Mouse (Mus musculus) urinary bladder, postnatal 25 days (tissue): Measurements from ENCODE around the gene Tpm4.

Source experiments
- DNase-seq: peaks from one replicate; pipeline ENCODE4 v3.0.0; 2022; ENCODE audit warnings: low spot score

Tpm4 gene

DNA sequence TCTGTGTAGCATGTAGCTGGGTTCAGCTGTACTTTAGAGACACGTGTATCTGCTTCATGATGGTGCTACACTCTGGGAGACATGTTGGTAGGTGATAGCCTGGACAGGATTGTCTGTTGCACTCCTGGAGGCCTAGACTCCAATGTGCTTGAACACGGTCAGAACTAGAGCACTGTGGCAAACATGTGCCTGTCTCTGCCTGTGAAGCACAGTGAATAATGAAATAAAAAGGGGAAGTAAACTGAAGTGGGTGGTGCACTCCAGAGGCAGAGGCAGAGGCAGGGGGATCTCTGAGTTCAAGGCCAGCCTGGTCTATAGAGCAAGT, 55.4 kb downstream of the Tpm4 start:
- DNase-seq: no peak

DNA sequence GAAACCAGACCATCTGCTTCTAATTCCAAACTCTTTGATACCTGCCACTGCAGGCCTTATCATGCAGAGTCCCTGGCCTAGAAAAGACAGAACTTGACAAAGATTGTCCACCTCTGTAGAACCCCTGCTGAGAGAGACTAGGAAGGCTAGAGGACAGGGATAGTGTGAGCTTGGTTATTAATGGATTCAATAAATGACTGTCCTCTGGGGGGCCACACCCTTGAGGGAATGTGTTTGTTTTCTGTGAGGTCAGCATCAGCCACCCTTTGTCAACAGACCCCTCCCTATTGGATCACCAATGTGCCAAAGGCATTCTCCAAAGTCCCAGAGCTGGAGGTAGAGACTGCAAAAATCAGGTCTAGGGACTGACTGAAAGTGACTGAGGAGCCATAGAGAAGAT, 57.3 kb downstream of the Tpm4 start:
- DNase-seq: no peak

- DNase-seq: no peak
Observed at GRCm38 (mm10) chr8:72197997-72198396, 63.2 kb downstream of the Tpm4 start.
